ENCODE assay signal across 16 mouse cellular contexts in genomic region chr15:8865089-8865933, GRCm38 (mm10).
A peak's percentile ranks its signal among the peaks of the same experiment; 100 is the strongest.
DNase-seq lines count a peak whose midpoint lies in the region; ATAC-seq and TF ChIP-seq lines count a peak whose summit lies in the region.
"Had no signal": no experiment of that assay in that cellular context is flagged by ENCODE, and none has a peak within 500 bp of the region (broad histone marks: within the 10 kb centered on the region; RNA-seq: fewer than 3 reads in every experiment).

No protein-coding gene starts in this region.

- 47% methylated on average over 8 of the region's 8 CpGs for WGBS in kidney, embryonic 16.5 days
- WGBS in forebrain, postnatal 0 days, result 11% methylated on average over 8 of the region's 8 CpGs
- WGBS in midbrain, embryonic 16.5 days, result 30% methylated on average over 8 of the region's 8 CpGs

- no peak for TF ChIP-seq CTCF in cortical plate, adult 2 months (IDR thresholded peaks at IDR 0.05; ENCODE audit: extremely low read depth, insufficient read depth, low read length)
- TF ChIP-seq CTCF in forebrain, postnatal 0 days (IDR thresholded peaks at IDR 0.05; ENCODE audit: low read depth), result no peak

- H3K27me3 ChIP-seq in kidney, embryonic 16.5 days (ENCODE audit: insufficient read depth, low read length), result no peaks in the 10 kb centered on the region
- no peaks in the 10 kb centered on the region for H3K27me3 ChIP-seq in forebrain, postnatal 0 days (ENCODE audit: insufficient read depth, low read length)
- no peaks in the 10 kb centered on the region for H3K27me3 ChIP-seq in midbrain, embryonic 16.5 days (ENCODE audit: control insufficient read depth, insufficient read depth, low read depth, low read length)
- H3K27me3 ChIP-seq: embryonic facial prominence, embryonic 13.5 days had no signal

- H3K4me2 ChIP-seq in kidney, embryonic 16.5 days (replicated peaks; ENCODE audit: low read depth, low read length), result no peak overlapping the region
- H3K4me2 ChIP-seq in forebrain, postnatal 0 days (ENCODE audit: low read depth), result no peak overlapping the region
- H3K4me2 ChIP-seq in midbrain, embryonic 16.5 days (ENCODE audit: low read length), result no peak overlapping the region
- H3K4me2 ChIP-seq: embryonic facial prominence, embryonic 13.5 days had no signal

- no peaks in the 10 kb centered on the region for H3K4me1 ChIP-seq in kidney, embryonic 16.5 days (ENCODE audit: insufficient read depth, low read length)
- no peaks in the 10 kb centered on the region for H3K4me1 ChIP-seq in cortical plate, adult 2 months (ENCODE audit: control insufficient read depth, insufficient read depth, low read length)
- H3K4me1 ChIP-seq in forebrain, postnatal 0 days (ENCODE audit: insufficient read depth), result peaks cover 3% of the 10 kb centered on the region; the same call in 1 of the 2 replicates
- H3K4me1 ChIP-seq in midbrain, embryonic 16.5 days (ENCODE audit: control insufficient read depth, insufficient read depth, low read length), result no peaks in the 10 kb centered on the region

- DNase-seq in kidney, postnatal 4 days, result no peak
- DNase-seq in forebrain, postnatal 0 days, result peak; percentile 39
- DNase-seq in lung, postnatal 4 days, result no peak
- DNase-seq in adrenal gland, postnatal 4 days (ENCODE audit: low spot score in 2 of 2), result no peak
- no peak for DNase-seq in adrenal gland, adult (ENCODE audit: inconsistent age in 2 of 2, low spot score in 1 of 2)
- DNase-seq: left cerebral cortex, postnatal 4 days; right cerebral cortex, postnatal 25 days; thymus, postnatal 14 days had no signal

- no peak for TF ChIP-seq POLR2A in cortical plate, adult 2 months (IDR thresholded peaks at IDR 0.05; ENCODE audit: extremely low read depth, insufficient read depth, low read length)

- no peaks in the 10 kb centered on the region for H3K9me3 ChIP-seq in kidney, embryonic 16.5 days (ENCODE audit: low read length)
- no peaks in the 10 kb centered on the region for H3K9me3 ChIP-seq in forebrain, postnatal 0 days (ENCODE audit: low read length)
- no peaks in the 10 kb centered on the region for H3K9me3 ChIP-seq in midbrain, embryonic 16.5 days (replicated peaks; ENCODE audit: control insufficient read depth, low read length, poor library complexity, severe bottlenecking)
- H3K9me3 ChIP-seq: embryonic facial prominence, embryonic 13.5 days had no signal

- no peaks in the 10 kb centered on the region for H3K36me3 ChIP-seq in kidney, embryonic 16.5 days (ENCODE audit: insufficient read depth, low read length)
- no peaks in the 10 kb centered on the region for H3K36me3 ChIP-seq in forebrain, postnatal 0 days (ENCODE audit: insufficient read depth)
- H3K36me3 ChIP-seq in midbrain, embryonic 16.5 days (ENCODE audit: control insufficient read depth, insufficient read depth, low read length), result no peaks in the 10 kb centered on the region
- H3K36me3 ChIP-seq: embryonic facial prominence, embryonic 13.5 days had no signal

- H3K27ac ChIP-seq in kidney, embryonic 16.5 days (ENCODE audit: low read length), result peak overlapping the region; percentile 66
- H3K27ac ChIP-seq in cortical plate, adult 2 months (ENCODE audit: insufficient read depth, low read length), result peak overlapping the region; percentile 51
- H3K27ac ChIP-seq in forebrain, postnatal 0 days (ENCODE audit: low read depth, low read length), result peak overlapping the region; percentile 70
- H3K27ac ChIP-seq in midbrain, embryonic 16.5 days (ENCODE audit: low read length), result no peak overlapping the region
- H3K27ac ChIP-seq: embryonic facial prominence, embryonic 13.5 days; liver, embryonic 14.5 days; macrophage had no signal

- ATAC-seq in kidney, embryonic 16.5 days (ENCODE audit: low FRiP score, low TSS enrichment), result 0 out of 2 replicates have a peak, but pooled peaks have one; percentile 31
- peak; percentile 75 for ATAC-seq in forebrain, postnatal 0 days
- ATAC-seq in midbrain, embryonic 16.5 days, result peak; percentile 67
- ATAC-seq: activated CD4-positive, CD25-positive, alpha-beta regulatory T cell, adult 4 months; intestine, embryonic 16.5 days had no signal

- no peak overlapping the region for H3K4me3 ChIP-seq in kidney, embryonic 16.5 days (ENCODE audit: low read length)
- H3K4me3 ChIP-seq in cortical plate, adult 2 months (ENCODE audit: insufficient read depth, low read length), result no peak overlapping the region
- H3K4me3 ChIP-seq in forebrain, postnatal 0 days (ENCODE audit: low read depth, low read length), result no peak overlapping the region
- no peak overlapping the region for H3K4me3 ChIP-seq in midbrain, embryonic 16.5 days (ENCODE audit: low read depth, low read length)
- H3K4me3 ChIP-seq: embryonic facial prominence, embryonic 13.5 days had no signal

- H3K9ac ChIP-seq in kidney, embryonic 16.5 days (replicated peaks; ENCODE audit: low read length), result no peak overlapping the region
- H3K9ac ChIP-seq in forebrain, postnatal 0 days, result no peak overlapping the region
- H3K9ac ChIP-seq in midbrain, embryonic 16.5 days (ENCODE audit: low read depth, low read length), result no peak overlapping the region
- H3K9ac ChIP-seq: embryonic facial prominence, embryonic 13.5 days; liver, embryonic 14.5 days had no signal
